Mouse (Mus musculus): ENCODE data around the gene Ppp1r9a.

Gene Ppp1r9a

GRCm38 (mm10) chr6:4953028-4953719 lies 50.5 kb downstream of the Ppp1r9a start:
- DNase-seq (ENCODE audit: low read depth, low spot score): peak; percentile 48

GRCm38 (mm10) chr6:4956651-4957050 lies 53.9 kb downstream of the Ppp1r9a start:
- DNase-seq (ENCODE audit: low read depth, low spot score): no peak

GRCm38 (mm10) chr6:4962197-4962596 lies 59.5 kb downstream of the Ppp1r9a start:
- no peak for DNase-seq (ENCODE audit: low read depth, low spot score)

DNA sequence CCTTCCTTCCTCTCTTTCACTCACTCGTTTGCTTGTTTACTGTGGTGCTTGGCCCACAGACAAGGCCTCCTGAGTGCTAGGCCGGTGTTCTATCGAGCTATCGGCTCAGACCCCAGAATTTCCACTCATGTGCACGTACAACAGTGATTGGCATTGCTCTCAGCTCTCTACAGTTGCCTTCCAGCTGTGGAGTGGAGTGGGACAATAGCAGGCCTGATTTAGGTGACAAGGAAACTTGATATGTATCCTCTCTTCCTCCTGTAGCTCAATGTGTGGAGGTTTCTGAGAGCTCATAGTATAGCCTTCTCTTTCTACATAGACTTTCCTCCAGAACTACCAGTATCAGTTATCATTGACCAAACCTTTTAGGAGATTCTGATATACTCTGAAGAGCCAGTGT lies 60.3 kb downstream of the Ppp1r9a start:
- no peak for DNase-seq (ENCODE audit: low read depth, low spot score)

DNA sequence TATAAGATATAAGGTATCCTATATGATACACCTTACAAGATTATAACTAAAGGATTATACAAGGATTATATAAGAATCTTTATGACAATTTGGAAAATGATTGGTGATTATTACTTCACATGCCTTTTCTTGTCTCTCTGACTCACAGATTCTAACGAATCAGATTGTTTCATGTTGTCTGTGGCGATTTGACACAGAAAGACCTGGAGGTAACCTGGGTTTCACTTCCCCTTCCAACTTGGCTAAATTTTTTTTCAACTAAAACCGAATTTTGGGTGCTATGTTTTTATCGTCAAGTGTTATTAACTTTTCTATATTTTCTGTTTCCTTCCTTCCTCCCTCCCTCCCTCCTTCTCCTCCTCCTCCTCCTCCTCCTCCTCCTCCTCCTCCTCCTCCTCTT lies 64.5 kb downstream of the Ppp1r9a start:
- no peak for DNase-seq (ENCODE audit: low read depth, low spot score)

- no peak for DNase-seq (ENCODE audit: low read depth, low spot score)
Observed at GRCm38 (mm10) chr6:4971229-4971628, 68.5 kb downstream of the Ppp1r9a start.

DNA sequence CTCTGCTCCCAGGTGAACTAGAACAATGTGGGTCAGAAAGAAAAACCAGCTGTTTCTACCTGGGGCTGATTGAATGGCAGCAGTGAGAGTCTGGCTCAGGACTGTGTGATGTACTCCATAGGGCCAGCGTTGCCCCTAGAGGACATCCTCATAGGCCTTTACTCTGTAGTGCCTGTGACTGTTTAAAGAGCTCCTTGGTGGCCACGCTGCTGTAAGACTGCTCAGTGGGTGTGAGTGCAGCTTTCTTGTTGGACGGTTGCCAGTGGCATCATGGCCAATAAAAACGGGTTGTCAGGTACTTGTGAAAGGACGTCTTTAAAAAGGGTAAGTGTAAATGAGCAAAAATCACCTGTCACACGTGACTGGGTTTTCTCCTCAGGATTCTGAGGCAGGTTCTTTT lies 70.1 kb downstream of the Ppp1r9a start:
- DNase-seq (ENCODE audit: low read depth, low spot score): no peak

- DNase-seq (ENCODE audit: low read depth, low spot score): no peak
Observed at GRCm38 (mm10) chr6:4973337-4973736, 70.6 kb downstream of the Ppp1r9a start.

DNA sequence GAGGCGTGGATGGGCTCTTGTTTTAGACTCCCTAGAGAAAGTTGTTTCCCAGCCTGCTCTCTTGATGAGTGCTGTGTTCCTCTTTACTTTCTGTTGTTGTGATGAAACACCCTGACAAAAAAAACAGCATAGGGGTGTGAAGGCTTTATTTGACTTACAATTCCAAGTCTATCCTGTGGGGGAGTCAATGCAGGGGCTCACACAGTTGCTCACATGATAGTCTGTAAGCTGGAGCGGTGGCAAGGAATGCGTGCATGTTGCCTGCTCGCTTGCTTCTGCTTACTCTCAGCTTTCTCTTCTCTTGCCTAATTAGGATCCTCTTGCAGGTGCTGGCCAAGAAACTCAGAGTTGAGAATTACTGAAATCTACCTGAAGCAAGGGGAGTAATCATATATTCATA lies 74.8 kb downstream of the Ppp1r9a start:
- DNase-seq (ENCODE audit: low read depth, low spot score): no peak

DNA sequence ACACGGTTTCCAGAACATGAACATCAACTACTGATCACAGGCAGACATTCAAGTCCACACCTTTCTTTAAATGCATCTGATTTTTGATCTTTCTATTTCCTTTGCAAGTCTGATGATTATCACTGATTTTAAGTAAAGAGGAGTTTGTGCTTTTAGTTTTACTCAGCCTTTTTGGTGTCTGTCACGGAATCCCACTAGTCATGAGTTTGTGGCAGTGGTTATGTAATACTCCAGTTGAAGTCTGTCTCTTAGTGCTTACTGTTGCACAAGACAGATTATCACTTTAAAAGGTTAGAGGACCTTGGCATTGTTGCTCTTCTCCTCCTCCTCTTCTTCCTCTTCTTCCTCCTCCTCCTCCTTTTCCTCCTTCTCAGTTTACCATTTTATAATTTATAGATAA lies 75.5 kb downstream of the Ppp1r9a start:
- DNase-seq (ENCODE audit: low read depth, low spot score): no peak

- DNase-seq (ENCODE audit: low read depth, low spot score): no peak
Observed at GRCm38 (mm10) chr6:4978897-4979296, 76.2 kb downstream of the Ppp1r9a start.

DNA sequence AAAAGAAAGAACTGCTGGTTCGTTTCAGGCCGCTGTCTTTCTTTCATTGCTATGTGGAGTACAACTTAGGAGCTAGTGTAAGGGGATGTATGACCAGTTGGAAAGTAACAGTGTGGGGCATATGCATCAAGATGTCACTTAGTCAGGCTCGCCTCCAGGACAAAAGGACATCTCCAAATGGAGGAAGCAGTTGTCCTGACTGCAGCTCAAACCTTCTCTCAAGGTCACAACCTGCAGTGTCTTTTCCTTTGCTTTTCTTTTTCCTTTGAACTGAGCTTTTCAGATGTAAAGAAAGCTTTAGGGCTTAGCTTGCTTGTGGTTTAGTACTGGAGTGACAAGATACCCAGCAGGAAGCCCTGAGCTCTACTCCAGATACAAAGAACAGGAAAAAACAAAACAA lies 77.4 kb downstream of the Ppp1r9a start:
- no peak for DNase-seq (ENCODE audit: low read depth, low spot score)

GRCm38 (mm10) chr6:4982686-4983162 lies 80.0 kb downstream of the Ppp1r9a start:
- DNase-seq (ENCODE audit: low read depth, low spot score): peak; percentile 29

DNA sequence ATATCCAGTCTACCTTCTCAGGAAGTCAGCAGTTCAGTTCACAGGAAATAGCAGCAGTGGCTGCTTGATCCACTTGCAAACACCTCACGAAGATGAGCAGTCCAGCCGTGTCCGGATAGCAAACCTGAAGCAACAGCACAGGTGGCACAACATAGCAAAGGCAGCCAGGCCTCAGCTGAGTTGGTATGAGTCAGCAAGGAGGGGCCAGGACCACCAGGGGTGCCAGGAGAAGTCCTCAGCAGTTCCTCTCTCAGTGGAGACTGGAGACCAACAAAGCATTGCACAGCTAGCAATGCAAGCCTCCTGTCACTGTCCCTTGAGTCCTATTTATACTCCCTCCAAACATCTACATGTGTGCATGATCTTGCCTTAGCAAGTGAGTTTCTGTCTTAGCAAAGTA lies 83.0 kb downstream of the Ppp1r9a start:
- DNase-seq (ENCODE audit: low read depth, low spot score): no peak

- DNase-seq (ENCODE audit: low read depth, low spot score): no peak
Observed at GRCm38 (mm10) chr6:4987084-4987483, 84.4 kb downstream of the Ppp1r9a start.

- DNase-seq (ENCODE audit: low read depth, low spot score): no peak
Observed at GRCm38 (mm10) chr6:4988688-4989087, 86.0 kb downstream of the Ppp1r9a start.

DNA sequence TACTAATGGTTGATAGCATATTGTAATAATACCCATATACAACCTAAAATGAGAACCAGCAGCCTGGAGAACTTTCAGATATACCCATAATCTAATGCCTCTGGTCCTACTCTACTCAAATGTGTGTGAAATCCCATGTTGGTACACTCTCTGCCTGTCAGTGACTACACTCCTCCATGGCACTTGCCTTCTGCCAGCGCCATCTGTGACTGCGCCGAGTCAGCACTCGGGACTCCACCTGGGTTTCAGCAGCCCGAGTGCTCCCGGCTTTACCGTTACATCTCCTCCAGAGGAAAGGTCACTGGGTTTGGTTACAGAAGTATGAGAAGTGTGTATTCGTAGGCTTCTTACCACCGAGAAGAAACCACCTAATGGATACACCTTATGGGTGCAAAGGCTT lies 89.6 kb downstream of the Ppp1r9a start:
- no peak for DNase-seq (ENCODE audit: low read depth, low spot score)

DNA sequence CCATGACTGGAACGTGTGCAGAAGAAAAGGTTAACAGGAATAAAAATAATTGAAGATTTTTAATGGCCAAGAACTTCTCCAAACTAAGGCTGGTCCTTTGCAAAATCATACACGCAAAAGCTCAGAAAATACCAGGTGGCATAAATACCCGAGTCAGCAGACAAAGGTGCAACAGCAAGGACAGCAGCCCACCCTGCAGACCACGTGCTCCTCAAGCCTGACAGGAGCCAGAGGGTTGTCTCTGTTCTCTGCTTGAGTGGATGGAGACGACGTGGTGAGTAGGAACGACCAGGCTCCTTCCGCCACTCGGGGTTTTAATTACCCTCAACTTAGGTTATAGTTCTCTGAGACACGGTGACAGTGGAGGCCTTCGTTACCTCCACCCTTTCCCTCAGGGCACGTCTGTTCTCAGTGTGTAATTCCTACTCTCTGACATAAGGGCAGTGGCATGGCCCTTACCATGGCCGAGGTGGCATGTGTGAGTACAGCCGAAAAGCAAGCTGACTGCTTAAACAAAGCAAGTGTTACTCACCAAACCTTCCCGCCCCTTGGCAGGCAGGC lies 91.0 kb downstream of the Ppp1r9a start:
- DNase-seq (ENCODE audit: low read depth, low spot score): no peak

DNA sequence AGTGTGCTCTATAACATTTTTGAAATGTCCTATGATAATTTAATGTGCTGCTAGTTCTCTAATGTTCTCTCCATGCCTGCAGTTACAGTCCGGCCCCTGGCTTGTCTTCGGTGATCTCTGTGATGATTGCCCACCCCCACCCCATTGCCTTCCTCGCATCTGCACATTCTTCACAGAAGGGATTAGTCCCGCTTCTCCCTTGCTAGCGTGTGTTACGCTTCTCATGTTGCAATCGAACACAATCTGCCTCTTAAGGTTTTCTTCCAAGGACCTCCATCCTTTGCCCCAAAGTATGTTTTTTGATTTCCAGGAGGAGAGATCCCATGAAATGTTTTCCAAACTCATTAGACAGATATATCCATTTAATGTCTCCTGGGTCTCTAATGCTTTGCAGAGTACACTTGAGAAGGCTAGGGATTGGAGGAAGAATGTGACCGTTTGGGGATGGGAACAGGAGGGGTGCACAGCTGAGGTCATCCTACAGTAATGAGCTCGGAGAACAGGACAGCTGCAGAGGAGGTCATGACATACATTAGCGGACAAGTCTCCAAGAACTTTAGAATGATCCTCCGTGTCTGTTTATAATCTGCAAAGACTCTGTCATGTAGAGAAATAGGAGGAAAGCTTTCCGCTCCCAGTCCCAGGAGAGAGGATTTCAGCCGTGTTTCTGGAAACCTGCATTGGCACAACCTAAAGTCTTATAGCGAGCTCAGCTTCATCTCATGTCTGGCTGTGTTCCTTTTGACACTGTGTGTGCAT lies 91.6 kb downstream of the Ppp1r9a start:
- DNase-seq (ENCODE audit: low read depth, low spot score): peak; percentile 42

GRCm38 (mm10) chr6:4997599-4997998 lies 94.9 kb downstream of the Ppp1r9a start:
- no peak for DNase-seq (ENCODE audit: low read depth, low spot score)

DNA sequence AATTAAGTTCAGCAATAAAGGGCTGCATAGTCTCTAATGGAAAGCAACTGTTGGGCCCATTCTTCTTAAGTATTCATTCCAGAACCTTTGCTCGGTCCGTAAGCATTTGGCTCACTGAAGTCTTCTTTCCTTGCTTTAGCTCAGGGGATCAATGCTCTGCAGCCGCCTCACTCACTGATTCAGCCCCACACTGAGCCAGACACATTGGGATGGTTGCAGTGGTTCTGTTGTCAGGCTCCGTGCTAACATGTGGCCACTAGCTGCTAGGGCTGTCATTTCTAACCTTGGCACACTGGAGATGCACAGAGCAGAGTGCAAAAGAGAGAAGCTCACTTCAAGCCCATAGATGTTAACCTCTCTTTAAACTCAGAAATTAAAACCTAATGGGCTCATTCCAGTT lies 96.2 kb downstream of the Ppp1r9a start:
- no peak for DNase-seq (ENCODE audit: low read depth, low spot score)

- no peak for DNase-seq (ENCODE audit: low read depth, low spot score)
Observed at GRCm38 (mm10) chr6:5000788-5001187, 98.1 kb downstream of the Ppp1r9a start.
